Mouse (Mus musculus) gastrocnemius, postnatal 4 days (tissue): ENCODE results near the gene D930048N14Rik. TPM values are rescaled to one million over a fixed set of nuclear protein-coding genes. Genes with fewer than 3 reads are reported as not detected.
"Not testable (repeated sequence)": the region's sequence is repeated elsewhere in the genome, so short reads cannot be mapped to it uniquely, and the experiment has no call there.

Experiments
- DNase-seq, 2 experiments: peaks; one replicate each; pipeline ENCODE4 v3.0.0; 2021 to 2022; ENCODE audit warnings: low spot score in 2 of 2, mixed read lengths in 2 of 2
- total RNA-seq, 2 experiments: library from RNA; stranded (reverse); gene quantifications; 2 replicates each; pipeline ENCODE4 v1.2.3; 2021

D930048N14Rik gene
- total RNA-seq, 2 experiments from 2014 or later, result 1.1 to 1.6 TPM

DNA sequence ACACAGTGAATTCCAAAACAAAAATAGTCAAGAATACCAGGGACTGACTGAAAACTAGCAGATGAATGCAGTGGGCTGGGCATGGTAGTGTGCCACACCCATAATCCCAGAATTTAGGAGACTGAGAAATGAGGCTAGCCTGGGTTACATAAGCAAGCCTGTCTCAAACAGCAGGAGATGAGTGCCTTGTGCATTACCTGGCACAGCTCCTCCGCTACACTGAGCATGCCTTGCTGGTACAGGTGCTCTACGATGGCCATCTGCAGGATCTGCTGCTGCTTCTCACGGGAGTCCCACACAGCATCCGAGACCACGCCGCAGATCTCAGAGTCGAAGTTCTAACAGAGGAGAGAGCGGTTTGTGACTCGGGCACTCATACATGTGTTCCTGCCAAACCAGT lies 23.3 kb upstream of the D930048N14Rik start:
- no peak for DNase-seq

DNA sequence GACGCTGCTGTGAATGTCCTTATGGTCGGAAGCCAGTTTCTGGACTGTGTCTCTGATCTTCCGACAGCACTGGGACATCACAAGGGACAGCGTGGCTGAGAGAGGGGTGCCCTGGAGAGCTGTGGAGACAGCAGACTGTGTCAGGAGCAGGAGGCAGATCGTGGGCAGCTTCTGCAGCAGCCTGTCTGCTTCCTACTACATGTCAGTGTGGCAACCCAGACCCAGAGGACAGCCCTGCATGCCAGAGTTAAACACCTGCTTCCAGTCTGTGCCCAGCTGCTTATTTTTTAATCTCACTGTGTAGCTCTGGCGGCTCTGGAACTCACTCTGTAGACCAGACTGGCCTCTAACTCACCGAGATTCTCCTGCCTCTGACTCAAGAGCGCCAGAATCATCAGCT lies 22.8 kb upstream of the D930048N14Rik start:
- no peak for DNase-seq

DNA sequence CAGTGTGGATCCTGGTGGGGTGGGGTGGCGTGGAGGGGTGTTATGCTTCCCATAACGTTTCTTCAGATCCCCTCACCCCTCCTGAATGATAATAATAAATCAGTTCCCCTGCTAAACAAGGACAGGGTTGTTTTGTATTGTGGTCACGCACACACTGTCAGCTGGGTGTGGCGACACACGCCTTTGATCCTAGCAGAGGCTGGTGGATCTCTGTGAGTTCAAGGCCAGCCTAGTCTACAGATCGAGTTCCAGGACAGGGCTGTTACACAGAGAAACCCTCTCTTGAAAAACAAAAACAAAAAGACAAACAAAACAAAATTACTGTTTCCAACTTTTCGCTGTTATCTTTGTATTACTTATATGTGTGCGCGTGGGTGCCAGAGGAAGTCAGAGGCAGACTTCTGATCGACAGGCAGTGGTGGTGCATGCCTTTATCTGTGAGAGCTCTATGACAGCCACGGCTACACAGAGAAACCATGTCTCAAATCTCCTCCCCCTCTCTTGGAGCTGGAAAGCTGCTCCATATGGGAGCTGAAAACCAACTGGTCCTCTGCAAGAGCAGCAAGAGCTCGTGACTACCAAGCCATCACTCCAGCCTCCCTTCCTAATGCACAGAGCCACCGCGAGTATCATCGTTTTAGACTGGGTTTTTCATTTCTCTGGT lies 21.0 kb upstream of the D930048N14Rik start:
- DNase-seq, result no peak

DNA sequence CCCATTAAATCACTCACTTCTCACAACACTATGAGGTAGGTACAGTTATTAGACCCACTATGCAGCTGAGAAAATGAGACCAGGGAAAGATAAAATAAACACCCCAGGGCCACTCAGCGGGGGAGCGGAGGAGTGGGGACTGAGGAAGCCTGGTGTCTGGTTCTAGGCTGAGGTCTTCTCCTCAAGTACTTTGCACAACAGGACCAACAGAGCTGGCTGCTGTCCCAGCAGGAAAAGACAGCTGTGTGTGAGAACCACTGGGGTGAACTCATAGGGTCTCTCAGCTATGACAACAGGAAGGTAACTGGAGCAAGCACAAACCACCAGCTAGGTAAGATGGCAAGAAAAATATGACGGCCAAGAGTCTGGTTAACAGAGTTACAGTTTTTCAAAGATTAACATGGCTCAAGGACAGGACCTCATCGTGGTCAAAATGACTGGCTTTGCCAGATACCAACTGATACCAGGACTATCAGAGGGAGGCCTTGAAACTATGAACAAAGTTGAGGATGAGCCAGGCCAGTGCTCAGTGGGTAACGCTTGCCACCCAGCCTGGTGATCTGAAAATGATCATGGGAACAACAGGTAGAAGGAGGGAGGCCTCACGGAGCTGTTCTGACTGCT lies 18.5 kb upstream of the D930048N14Rik start:
- no peak for DNase-seq

DNA sequence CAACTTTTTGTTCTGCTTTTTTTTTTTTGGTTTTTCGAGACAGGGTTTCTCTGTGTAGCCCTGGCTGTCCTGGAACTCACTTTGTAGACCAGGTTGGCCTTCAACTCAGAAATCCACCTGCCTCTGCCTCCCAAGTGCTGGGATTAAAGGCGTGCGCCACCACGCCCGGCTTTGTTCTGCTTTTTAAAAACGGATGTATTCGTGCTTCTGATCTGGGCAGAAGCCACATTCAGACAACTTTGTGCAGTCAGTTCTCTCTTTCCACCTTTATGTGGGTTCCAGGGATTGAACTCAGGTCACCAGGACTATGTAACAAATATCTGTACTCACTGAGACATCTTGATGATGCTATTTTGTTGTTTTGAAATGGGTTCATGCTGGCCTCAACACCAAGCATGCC lies 17.6 kb upstream of the D930048N14Rik start:
- not testable (repeated sequence) for DNase-seq

DNA sequence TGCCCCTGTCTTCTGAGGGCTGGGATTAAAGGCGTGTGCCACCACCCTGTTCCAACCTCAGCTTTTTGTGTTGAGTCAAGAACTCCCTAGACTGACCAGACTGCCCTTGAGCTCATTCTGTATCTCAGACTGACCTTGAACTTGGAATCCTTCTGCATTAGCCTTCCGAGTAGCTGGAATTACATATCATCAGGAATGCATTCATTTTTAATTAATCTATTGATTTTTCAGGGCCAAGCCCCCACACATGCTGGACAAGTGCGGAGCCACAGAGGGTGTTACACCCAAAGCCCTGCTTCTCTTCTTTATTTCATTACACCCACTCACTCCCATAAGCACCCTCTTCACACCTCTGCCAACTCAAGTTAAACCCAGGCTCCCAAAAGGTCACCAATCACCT lies 17.0 kb upstream of the D930048N14Rik start:
- no peak for DNase-seq

DNA sequence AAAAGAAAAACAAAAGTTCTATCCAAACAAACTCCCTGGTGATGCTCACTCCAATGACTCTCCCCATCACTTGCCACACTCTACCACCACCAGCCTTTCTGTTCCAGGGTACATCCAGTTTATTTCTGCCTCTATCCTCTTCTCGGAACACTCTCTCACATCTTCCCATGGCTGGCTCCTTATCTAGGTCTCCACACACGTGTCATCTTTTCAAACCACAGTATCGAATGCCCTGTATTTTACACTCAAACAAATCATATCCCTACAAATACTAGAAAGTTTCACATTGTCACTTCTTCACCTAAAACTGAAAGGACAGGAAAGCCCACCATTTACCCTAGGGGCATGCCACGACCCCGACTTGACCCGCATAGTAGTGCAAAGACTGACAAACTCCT lies 15.6 kb upstream of the D930048N14Rik start:
- no peak for DNase-seq

- DNase-seq, result peak; percentile 83 to 90
These were observed 15.0 kb upstream of the D930048N14Rik start, which contains the start of gene Rmnd5b for GRCm38 (mm10) chr11:51635525-51636322. Gene Rmnd5b (minus strand): TSS chr11:51635896.

DNA sequence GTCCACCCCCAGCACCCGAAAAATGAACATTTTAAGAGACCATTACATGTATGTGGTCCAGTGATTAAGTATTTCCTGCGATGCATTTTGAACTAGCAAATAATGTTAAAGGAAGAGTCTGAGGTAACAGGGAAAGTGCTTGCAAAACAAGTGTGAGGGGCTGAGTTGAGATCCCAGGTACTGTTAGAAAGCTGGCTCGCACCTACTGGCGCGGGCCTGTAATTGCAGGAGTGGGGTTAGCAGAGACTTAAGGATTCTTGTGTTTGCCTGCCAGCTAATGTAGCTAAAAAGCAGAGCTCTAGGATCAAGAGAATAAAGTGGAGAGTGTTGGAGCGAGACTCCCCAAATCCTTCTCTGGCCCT lies 14.4 kb upstream of the D930048N14Rik start:
- peak in 1 of 2 experiments; percentile 58 for DNase-seq

GRCm38 (mm10) chr11:51637971-51638414 lies 12.8 kb upstream of the D930048N14Rik start:
- peak in 1 of 2 experiments; percentile 50 for DNase-seq

DNA sequence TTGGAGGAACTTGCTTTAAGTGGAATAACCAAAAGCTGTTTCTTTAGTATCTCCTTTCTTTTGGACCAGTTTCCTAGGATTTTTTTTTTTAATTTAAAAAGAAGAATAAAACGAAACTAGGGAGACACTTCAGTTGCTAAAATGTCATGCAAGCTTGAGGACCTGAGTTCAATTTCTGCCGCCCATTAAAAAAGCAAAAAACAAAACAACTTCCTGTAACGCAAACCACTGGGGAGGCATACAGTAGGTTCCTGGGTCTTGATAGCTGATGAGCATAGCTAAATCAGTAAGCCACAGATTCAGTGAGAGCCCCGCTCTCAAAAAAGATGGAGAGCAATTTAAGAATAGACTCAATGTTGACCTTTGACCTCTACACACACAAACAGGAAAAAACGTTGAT lies 12.3 kb upstream of the D930048N14Rik start:
- DNase-seq, result no peak

- DNase-seq, result no peak
These were observed 10.0 kb upstream of the D930048N14Rik start for GRCm38 (mm10) chr11:51640748-51641147.

- DNase-seq, result no peak
These were observed 7.6 kb upstream of the D930048N14Rik start for GRCm38 (mm10) chr11:51643202-51643601.

DNA sequence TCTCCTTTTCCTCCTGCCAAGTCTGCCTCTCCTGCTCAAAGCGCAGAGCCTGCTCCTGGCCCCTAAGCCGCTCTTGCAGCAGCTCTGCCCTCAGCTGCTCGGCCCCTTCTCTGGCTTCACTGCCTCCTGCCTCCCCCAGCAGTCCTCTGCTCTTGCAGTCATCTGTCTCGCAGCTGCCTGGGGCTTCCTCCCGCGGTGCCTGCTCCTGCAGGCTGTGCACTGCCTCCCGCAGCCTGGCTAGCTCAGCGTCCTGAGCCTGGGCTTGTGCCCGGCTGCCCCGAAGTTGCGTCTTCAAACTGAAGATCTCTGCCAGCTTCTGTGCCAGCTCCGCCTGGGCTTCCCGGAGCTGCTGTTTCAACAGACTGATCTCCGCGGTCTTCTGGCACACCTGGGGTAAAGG lies 7.0 kb upstream of the D930048N14Rik start:
- no peak for DNase-seq

DNA sequence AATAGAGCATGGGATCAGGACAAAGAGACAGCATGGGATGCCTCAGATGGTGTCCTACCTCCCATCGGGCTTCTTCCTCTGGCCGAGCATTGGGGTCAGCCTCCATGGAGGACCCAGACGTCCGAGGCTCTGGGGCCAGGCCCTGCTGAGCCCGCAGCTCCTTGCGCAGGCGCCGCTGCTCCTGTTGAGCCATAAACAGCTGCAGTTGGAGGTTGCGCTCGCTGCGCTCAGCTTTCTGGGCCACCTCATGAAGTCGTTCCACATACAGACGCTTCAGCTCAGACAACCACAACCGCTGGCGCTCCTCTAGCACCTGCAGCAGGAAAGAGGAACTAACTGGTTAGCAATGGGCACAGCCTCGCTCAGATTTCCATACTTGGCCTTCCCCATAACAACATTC lies 6.5 kb upstream of the D930048N14Rik start:
- no peak for DNase-seq

- DNase-seq, result no peak
These were observed 5.5 kb upstream of the D930048N14Rik start for GRCm38 (mm10) chr11:51645293-51645692.

DNA sequence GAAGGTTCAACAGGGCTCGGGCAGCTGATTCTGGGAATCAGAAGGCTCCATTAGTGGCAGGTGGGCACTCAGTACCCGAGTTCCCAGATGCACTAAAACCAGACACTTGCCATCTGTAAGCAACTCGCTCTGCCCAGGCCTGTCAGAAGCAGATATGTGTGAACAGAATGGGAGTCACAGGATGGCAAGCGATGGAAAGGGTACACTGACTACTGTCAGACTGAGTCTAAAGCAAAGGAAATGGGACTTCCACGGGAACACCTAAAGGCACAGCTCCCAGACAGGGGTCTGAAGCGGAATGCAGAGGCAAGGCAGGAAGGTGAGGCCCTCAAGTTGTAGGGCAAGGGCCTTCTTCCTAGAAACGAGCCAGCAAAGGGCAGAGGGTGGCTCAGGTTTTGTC lies 4.5 kb upstream of the D930048N14Rik start:
- no peak for DNase-seq

- no peak for DNase-seq
These were observed 3.7 kb upstream of the D930048N14Rik start for GRCm38 (mm10) chr11:51646751-51647667.

DNA sequence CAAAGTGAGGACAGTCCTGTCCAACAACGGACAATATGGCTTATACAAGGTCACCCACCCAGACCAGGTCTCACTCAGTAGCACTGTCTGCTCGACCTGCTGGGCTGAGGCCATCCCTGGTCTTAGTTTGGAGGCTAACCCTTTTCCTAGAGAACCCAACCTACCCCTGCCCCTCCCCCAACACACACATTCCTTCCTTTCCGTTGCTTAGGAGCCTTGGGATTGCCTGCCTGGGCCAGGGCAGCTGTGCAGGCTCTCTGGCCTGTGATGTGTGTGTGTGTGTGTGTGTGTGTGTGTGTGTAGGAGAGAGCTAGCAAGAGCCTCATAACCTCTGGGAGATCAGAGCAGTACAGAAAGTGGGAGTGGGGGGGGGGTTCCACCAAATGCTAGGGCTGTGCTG lies 2.2 kb upstream of the D930048N14Rik start:
- DNase-seq, result peak in 1 of 2 experiments; percentile 61

- no peak for DNase-seq
These were observed 1.5 kb upstream of the D930048N14Rik start for GRCm38 (mm10) chr11:51649111-51649888.
